Mouse (Mus musculus) CD4-positive, CD25-positive, alpha-beta regulatory T cell, adult 4 months (primary cell): ENCODE results near the gene Cdkl2. TPM values are rescaled to one million over a fixed set of nuclear protein-coding genes. Genes with fewer than 3 reads are reported as not detected.

ENCODE experiments used
- polyA plus RNA-seq, 2 experiments: library from polyadenylated mRNA; unstranded; fragments of 100-300 nt; shearing (Covaris generic); gene quantifications; one replicate each; pipeline ENCODE4 v1.2.1; 2017

Gene Cdkl2
- polyA plus RNA-seq, 2 experiments from 2014 or later: 1.4 to 2.1 TPM

Other genes starting within 250 kb of the Cdkl2 start
- 10 to 100 TPM; 81.8 to 84.6 TPM for gene Rchy1, start 80.8 kb downstream of the Cdkl2 start, polyA plus RNA-seq
- not detected for gene Odaph, start 56.4 kb downstream of the Cdkl2 start, polyA plus RNA-seq
- gene G3bp2, start 39.8 kb upstream of the Cdkl2 start, polyA plus RNA-seq: 100 to 1,000 TPM; 210 to 252 TPM
- 10 to 100 TPM; 35.5 to 36.5 TPM for gene Uso1, start 94.1 kb upstream of the Cdkl2 start, polyA plus RNA-seq
- not detected for gene U90926, start 171.5 kb upstream of the Cdkl2 start, polyA plus RNA-seq
- under 1 TPM in 1 of 2 experiments, not detected in 1; 0.27 TPM for gene Ppef2, start 212.4 kb upstream of the Cdkl2 start, polyA plus RNA-seq
- gene Naaa, start 234.3 kb upstream of the Cdkl2 start, polyA plus RNA-seq: 10 to 100 TPM; 11.1 to 11.8 TPM